7 mouse cellular contexts compared by ENCODE assay signal in genomic region chr17:4865621-4866020, GRCm38 (mm10).
DNase-seq lines count a peak whose midpoint lies in the region; ATAC-seq lines count a peak whose summit lies in the region.

No protein-coding gene starts in this region.

- no peak overlapping the region for H3K27ac ChIP-seq in lung, embryonic 16.5 days (ENCODE audit: low read length)
- H3K27ac ChIP-seq in forebrain, embryonic 14.5 days (ENCODE audit: low read depth, low read length) = 0 out of 2 replicates have a peak overlapping the region, but pooled peaks have one; percentile 1
- peak overlapping the region; percentile 37; the same call in 1 of the 2 replicates for H3K27ac ChIP-seq in kidney, embryonic 16.5 days (ENCODE audit: low read length)
- H3K27ac ChIP-seq in midbrain, embryonic 15.5 days = peak overlapping the region; percentile 71

- H3K4me2 ChIP-seq in lung, embryonic 16.5 days (ENCODE audit: low read depth, low read length) = peak overlapping the region; percentile 46
- H3K4me2 ChIP-seq in forebrain, embryonic 14.5 days (ENCODE audit: low read length) = peak overlapping the region; percentile 42
- H3K4me2 ChIP-seq in kidney, embryonic 16.5 days (replicated peaks; ENCODE audit: low read depth, low read length) = peak overlapping the region; percentile 51
- peak overlapping the region; percentile 37 for H3K4me2 ChIP-seq in midbrain, embryonic 15.5 days

- WGBS in lung, embryonic 16.5 days = 22% methylated on average over 10 of the region's 10 CpGs
- 1% methylated on average over 10 of the region's 10 CpGs for WGBS in forebrain, embryonic 14.5 days
- WGBS in kidney, embryonic 16.5 days = 5% methylated on average over 10 of the region's 10 CpGs
- 12% methylated on average over 10 of the region's 10 CpGs for whole genome bisulfite sequencing in midbrain, embryonic 15.5 days

- DNase-seq in lung, postnatal 25 days (ENCODE audit: low spot score) = no peak
- peak; percentile 90 for DNase-seq in forebrain, embryonic 14.5 days (ENCODE audit: low spot score)
- DNase-seq in c-Kit-positive CD71-positive TER-119-positive erythroid progenitor cells, embryonic 14.5 days (ENCODE audit: low spot score) = no peak
- DNase-seq in embryo, embryonic 10.5 days (ENCODE audit: low spot score) = no peak

- H3K9ac ChIP-seq in lung, embryonic 16.5 days (ENCODE audit: low read length) = peak overlapping the region; percentile 2; the same call in 1 of the 2 replicates
- H3K9ac ChIP-seq in forebrain, embryonic 14.5 days (ENCODE audit: low read length) = peak overlapping the region; percentile 32; the same call in 1 of the 2 replicates
- H3K9ac ChIP-seq in kidney, embryonic 16.5 days (replicated peaks; ENCODE audit: low read length) = peak overlapping the region; percentile 37; the same call in 1 of the 2 replicates
- peak overlapping the region; percentile 20; the same call in 1 of the 2 replicates for H3K9ac ChIP-seq in midbrain, embryonic 15.5 days

- no peaks in the 10 kb centered on the region for H3K36me3 ChIP-seq in lung, embryonic 16.5 days (ENCODE audit: control insufficient read depth, insufficient read depth, low read length)
- H3K36me3 ChIP-seq in forebrain, embryonic 14.5 days (ENCODE audit: control insufficient read depth, insufficient read depth, low read length) = no peaks in the 10 kb centered on the region
- H3K36me3 ChIP-seq in kidney, embryonic 16.5 days (ENCODE audit: insufficient read depth, low read length) = no peaks in the 10 kb centered on the region
- H3K36me3 ChIP-seq in midbrain, embryonic 15.5 days (replicated peaks) = no peaks in the 10 kb centered on the region

- peaks cover 10% of the 10 kb centered on the region for H3K4me1 ChIP-seq in lung, embryonic 16.5 days (replicated peaks; ENCODE audit: control insufficient read depth, insufficient read depth, low read length)
- H3K4me1 ChIP-seq in forebrain, embryonic 14.5 days (ENCODE audit: control insufficient read depth, insufficient read depth, low read length) = peaks cover 16% of the 10 kb centered on the region
- H3K4me1 ChIP-seq in kidney, embryonic 16.5 days (ENCODE audit: insufficient read depth, low read length) = peaks cover 19% of the 10 kb centered on the region
- peaks cover 21% of the 10 kb centered on the region for H3K4me1 ChIP-seq in midbrain, embryonic 15.5 days

- H3K4me3 ChIP-seq in lung, embryonic 16.5 days (ENCODE audit: low read length) = peak overlapping the region; percentile 31
- H3K4me3 ChIP-seq in forebrain, embryonic 14.5 days (ENCODE audit: low read depth, low read length) = peak overlapping the region; percentile 1; the same call in 1 of the 2 replicates
- H3K4me3 ChIP-seq in kidney, embryonic 16.5 days (ENCODE audit: low read length) = peak overlapping the region; percentile 21
- H3K4me3 ChIP-seq in midbrain, embryonic 15.5 days = peak overlapping the region; percentile 8; the same call in 1 of the 2 replicates

- H3K9me3 ChIP-seq in lung, embryonic 16.5 days (ENCODE audit: control insufficient read depth, low read length) = no peaks in the 10 kb centered on the region
- no peaks in the 10 kb centered on the region for H3K9me3 ChIP-seq in forebrain, embryonic 14.5 days (replicated peaks; ENCODE audit: control insufficient read depth, low read length)
- no peaks in the 10 kb centered on the region for H3K9me3 ChIP-seq in kidney, embryonic 16.5 days (ENCODE audit: low read length)
- H3K9me3 ChIP-seq in midbrain, embryonic 15.5 days = no peaks in the 10 kb centered on the region

- no peak for ATAC-seq in lung, embryonic 16.5 days (ENCODE audit: low read depth)
- peak; percentile 76 for ATAC-seq in forebrain, embryonic 14.5 days
- ATAC-seq in kidney, embryonic 16.5 days (ENCODE audit: low FRiP score, low TSS enrichment) = peak; percentile 68; the same call in 1 of the 2 replicates
- peak; percentile 80 for ATAC-seq in midbrain, embryonic 15.5 days (replicated peaks)

- no peaks in the 10 kb centered on the region for H3K27me3 ChIP-seq in lung, embryonic 16.5 days (ENCODE audit: control insufficient read depth, insufficient read depth, low read depth, low read length)
- no peaks in the 10 kb centered on the region for H3K27me3 ChIP-seq in forebrain, embryonic 14.5 days (replicated peaks; ENCODE audit: control insufficient read depth, insufficient read depth, low read length)
- no peaks in the 10 kb centered on the region for H3K27me3 ChIP-seq in kidney, embryonic 16.5 days (ENCODE audit: insufficient read depth, low read length)
- H3K27me3 ChIP-seq in midbrain, embryonic 15.5 days (replicated peaks) = no peaks in the 10 kb centered on the region
